25 mouse cellular contexts compared by ENCODE assay signal in the genomic region with DNA sequence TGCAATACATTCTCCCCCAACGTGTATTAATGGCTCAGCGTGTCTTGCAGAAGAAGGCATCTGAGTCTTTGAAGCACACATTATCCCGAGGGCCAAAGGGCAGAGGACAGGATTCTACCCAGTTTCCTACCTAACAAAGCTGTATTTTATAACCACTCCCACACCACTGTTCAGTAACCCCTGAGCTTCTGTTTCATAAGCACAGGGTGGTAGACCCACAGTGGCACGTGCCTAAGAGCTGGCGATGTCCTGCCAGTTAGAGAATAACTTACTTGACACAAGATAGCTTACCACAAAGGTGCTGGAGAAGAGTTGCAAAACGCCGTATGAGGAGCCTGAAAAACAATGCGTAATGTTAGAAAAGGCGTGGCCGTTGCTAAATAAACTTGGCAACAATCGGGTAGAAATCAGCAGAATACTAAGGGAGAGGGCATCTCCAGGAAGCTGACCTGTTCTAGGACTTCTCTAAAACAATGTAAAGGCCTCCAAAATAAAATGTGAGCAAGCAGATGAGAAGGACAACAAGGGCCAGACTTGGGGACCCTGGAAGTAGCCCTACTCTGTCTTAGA. TPM values are rescaled to one million over a fixed set of nuclear protein-coding genes. Genes with fewer than 3 reads are reported as not detected.
DNase-seq lines count a peak whose midpoint lies in the region; ATAC-seq and TF ChIP-seq lines count a peak whose summit lies in the region.
"Had no signal": no experiment of that assay in that cellular context is flagged by ENCODE, and none has a peak within 500 bp of the region (broad histone marks: within the 10 kb centered on the region; RNA-seq: fewer than 3 reads in every experiment).

No protein-coding gene starts in this region.

- H3K9me3 ChIP-seq in kidney, embryonic 14.5 days (ENCODE audit: control insufficient read depth, low read length) = no peaks in the 10 kb centered on the region
- no peaks in the 10 kb centered on the region for H3K9me3 ChIP-seq in kidney, postnatal 0 days (replicated peaks; ENCODE audit: low read length)
- H3K9me3 ChIP-seq: hindbrain, embryonic 13.5 days; liver, embryonic 12.5 days; midbrain, embryonic 15.5 days; neural tube, embryonic 12.5 days; stomach, embryonic 15.5 days had no signal

- H3K4me3 ChIP-seq in kidney, embryonic 14.5 days (ENCODE audit: low read length) = no peak overlapping the region
- no peak overlapping the region for H3K4me3 ChIP-seq in kidney, postnatal 0 days (replicated peaks; ENCODE audit: low read depth, low read length)
- H3K4me3 ChIP-seq: erythroblast, embryonic 14.5 days; hindbrain, embryonic 13.5 days; liver, embryonic 12.5 days; midbrain, embryonic 15.5 days; neural tube, embryonic 12.5 days; stomach, embryonic 15.5 days had no signal

- H3K27me3 ChIP-seq in kidney, embryonic 14.5 days (ENCODE audit: control insufficient read depth, insufficient read depth, low read length) = no peaks in the 10 kb centered on the region
- H3K27me3 ChIP-seq in kidney, postnatal 0 days (ENCODE audit: insufficient read depth, low read length) = no peaks in the 10 kb centered on the region
- H3K27me3 ChIP-seq: hindbrain, embryonic 13.5 days; liver, embryonic 12.5 days; midbrain, embryonic 15.5 days; neural tube, embryonic 12.5 days; stomach, embryonic 15.5 days had no signal

- H3K4me2 ChIP-seq in kidney, embryonic 14.5 days (replicated peaks; ENCODE audit: low read depth, low read length) = no peak overlapping the region
- no peak overlapping the region for H3K4me2 ChIP-seq in kidney, postnatal 0 days (ENCODE audit: low read length)
- H3K4me2 ChIP-seq: heart, embryonic 11.5 days; hindbrain, embryonic 13.5 days; liver, embryonic 12.5 days; midbrain, embryonic 15.5 days; neural tube, embryonic 12.5 days; stomach, embryonic 15.5 days had no signal

- no peak overlapping the region for H3K9ac ChIP-seq in kidney, embryonic 14.5 days (ENCODE audit: low read depth, low read length)
- H3K9ac ChIP-seq in kidney, postnatal 0 days (ENCODE audit: low read depth, low read length) = no peak overlapping the region
- H3K9ac ChIP-seq: hindbrain, embryonic 13.5 days; liver, embryonic 12.5 days; liver, postnatal 0 days; midbrain, embryonic 15.5 days; neural tube, embryonic 12.5 days; stomach, embryonic 15.5 days had no signal

- no peaks in the 10 kb centered on the region for H3K4me1 ChIP-seq in kidney, embryonic 14.5 days (ENCODE audit: control insufficient read depth, insufficient read depth, low read length)
- H3K4me1 ChIP-seq in kidney, postnatal 0 days (replicated peaks; ENCODE audit: insufficient read depth, low read length) = 0 out of 2 replicates have a peak, but pooled peaks cover 2% of the 10 kb centered on the region
- H3K4me1 ChIP-seq: stomach, embryonic 15.5 days had no signal

- no peak overlapping the region for H3K27ac ChIP-seq in kidney, embryonic 14.5 days (ENCODE audit: low read depth, low read length)
- H3K27ac ChIP-seq in kidney, postnatal 0 days = no peak overlapping the region
- H3K27ac ChIP-seq: hindbrain, embryonic 13.5 days; liver, embryonic 12.5 days; macrophage; midbrain, embryonic 15.5 days; neural tube, embryonic 12.5 days; stomach, embryonic 15.5 days had no signal

- H3K36me3 ChIP-seq in kidney, embryonic 14.5 days (ENCODE audit: control insufficient read depth, insufficient read depth, low read length) = no peaks in the 10 kb centered on the region; the same call in 1 of the 2 replicates
- H3K36me3 ChIP-seq in kidney, postnatal 0 days (ENCODE audit: insufficient read depth, low read length) = peaks cover 6% of the 10 kb centered on the region; the same call in 1 of the 2 replicates
- H3K36me3 ChIP-seq: neural tube, embryonic 12.5 days had no signal

- no peak for ATAC-seq in kidney, embryonic 14.5 days (ENCODE audit: low FRiP score, low TSS enrichment)
- ATAC-seq in granulocyte monocyte progenitor cell, adult 5-6 weeks (replicated peaks; ENCODE audit: poor library complexity, severe bottlenecking) = peak; percentile 26
- peak; percentile 67 for ATAC-seq in kidney, postnatal 0 days (replicated peaks; ENCODE audit: low FRiP score, low read depth)
- ATAC-seq in megakaryocyte, adult 5-6 weeks (ENCODE audit: poor library complexity, severe bottlenecking) = peak; percentile 33
- ATAC-seq: CD4-positive, CD25-positive, alpha-beta regulatory T cell, adult 4 months; forebrain, embryonic 16.5 days; liver, embryonic 12.5 days; liver, postnatal 0 days; midbrain, embryonic 15.5 days had no signal

- 78% methylated on average over 11 of the region's 11 CpGs for WGBS in kidney, embryonic 14.5 days
- 72% methylated on average over 11 of the region's 11 CpGs for WGBS in kidney, postnatal 0 days

- TF ChIP-seq CTCF in kidney, postnatal 0 days (IDR thresholded peaks at IDR 0.05; ENCODE audit: low read depth) = no peak

- peak; percentile 91 for DNase-seq in kidney, adult 11 months
- DNase-seq in kidney, postnatal 0 days (ENCODE audit: low spot score) = peak; percentile 15
- no peak for DNase-seq in frontal cortex, postnatal 25 days (ENCODE audit: low spot score in 2 of 2)
- DNase-seq in adrenal gland, adult 2 months = no peak
- DNase-seq: adrenal gland, postnatal 36 days; cerebellum, adult 2 months; cerebellum, postnatal 14 days; heart, postnatal 4 days; left cerebral cortex, postnatal 4 days; liver, postnatal 0 days; right cerebral cortex, postnatal 4 days had no signal

RNA-seq across cellular contexts. Expression of a gene that starts 4.5 kb away (rescaled TPM):
- polyA plus RNA-seq in kidney, embryonic 14.5 days (2014; fragmentation: Nextera tagmentation; extraction: Ambion mirVana) = 2.4 and 4.5 TPM in 2 replicates
- total RNA-seq in granulocyte monocyte progenitor cell, adult 5-6 weeks (2014; fragmentation: Nextera tagmentation) = 1.1 and 1.6 TPM in 2 replicates
- 0.88 and 1.2 TPM in 2 replicates for total RNA-seq in granulocyte monocyte progenitor cell, adult 5-6 weeks (2017)
- 7.0 and 8.3 TPM in 2 replicates for polyA plus RNA-seq in kidney, postnatal 0 days (2015; fragmentation: Nextera tagmentation; extraction: Ambion mirVana)
- 2.3 and 2.4 TPM in 2 replicates for total RNA-seq in megakaryocyte, adult 5-6 weeks (2015)
- total RNA-seq in megakaryocyte, adult 5-6 weeks (2017) = 1.8 and 2.4 TPM in 2 replicates
- total RNA-seq in adrenal gland, adult 2 months (2021) = 1 to 10 TPM; 2.4 to 5.2 TPM
- polyA plus RNA-seq in adrenal gland, adult 2 months (2012; rRNA removed) = 2.6 and 3.9 TPM in 2 replicates

RNA-seq across cellular contexts. Expression of a gene that starts 19.4 kb away (rescaled TPM):
- polyA plus RNA-seq in kidney, embryonic 14.5 days (2014; fragmentation: Nextera tagmentation; extraction: Ambion mirVana) = 0.50 TPM in 1 of 2 replicates, not detected in the other
- total RNA-seq in granulocyte monocyte progenitor cell, adult 5-6 weeks (2014; fragmentation: Nextera tagmentation) = not detected in 2 replicates
- total RNA-seq in granulocyte monocyte progenitor cell, adult 5-6 weeks (2017) = not detected in 2 replicates
- 0.71 and 0.92 TPM in 2 replicates for polyA plus RNA-seq in kidney, postnatal 0 days (2015; fragmentation: Nextera tagmentation; extraction: Ambion mirVana)
- not detected in 2 replicates for total RNA-seq in megakaryocyte, adult 5-6 weeks (2015)
- total RNA-seq in megakaryocyte, adult 5-6 weeks (2017) = not detected in 2 replicates
- total RNA-seq in adrenal gland, adult 2 months (2021) = 1 to 10 TPM; 1.5 to 1.6 TPM
- 0.81 and 1.3 TPM in 2 replicates for polyA plus RNA-seq in adrenal gland, adult 2 months (2012; rRNA removed)
- polyA plus RNA-seq: CD4-positive, CD25-positive, alpha-beta regulatory T cell, adult 4 months; erythroblast, embryonic 14.5 days; forebrain, embryonic 11.5 days; forebrain, embryonic 16.5 days; liver, embryonic 12.5 days; macrophage had no signal

Comparison
In these comparisons a context has a peak if more than half of its experiments do, and no peak if none do; other contexts are left out.
1. DNase-seq: peak in kidney, adult 11 months (single experiment) and kidney, postnatal 0 days (single experiment); none in frontal cortex, postnatal 25 days (0 of 2) and adrenal gland, adult 2 months (single experiment).